Mouse (Mus musculus): ENCODE data around the gene Plch2. TPM values are rescaled to one million over a fixed set of nuclear protein-coding genes. Genes with fewer than 3 reads are reported as not detected.
A peak's percentile ranks its signal among the peaks of the same experiment; 100 is the strongest.

The Plch2 gene
- polyA plus RNA-seq, 1 experiment = 37.6 TPM

- peak; percentile 94 for DNase-seq (ENCODE audit: low read depth)
- TF ChIP-seq POLR2A (IDR thresholded peaks at IDR 0.05; ENCODE audit: borderline replicate concordance, extremely low read depth, insufficient read depth, insufficient read length, poor library complexity, severe bottlenecking) (no peak), CTCF (IDR thresholded peaks at IDR 0.05; ENCODE audit: borderline replicate concordance, extremely low read depth, insufficient read depth, insufficient read length) (no peak)
Observed at GRCm38 (mm10) chr4:154952461-154953241, 103.9 kb downstream of the Plch2 start.

DNA sequence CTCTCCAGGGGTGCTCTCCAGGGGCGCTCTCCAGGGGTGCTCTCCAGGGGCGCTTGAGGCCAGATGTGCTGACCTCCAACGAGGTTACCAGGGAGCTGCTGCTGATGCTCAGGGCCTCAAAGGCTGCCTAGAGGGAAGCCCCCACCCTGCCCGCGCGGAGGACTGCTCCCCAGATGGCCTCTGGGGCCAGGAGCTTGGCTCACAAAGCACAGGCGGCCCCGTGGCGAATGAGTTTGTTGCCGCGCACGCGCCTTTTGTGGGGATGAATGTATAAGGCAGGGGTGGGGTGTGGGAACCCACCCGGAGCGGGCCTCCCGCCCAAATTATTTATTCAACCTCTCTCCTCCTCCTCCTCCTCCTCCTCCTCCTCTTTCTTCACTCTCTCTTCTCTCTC, 107.0 kb downstream of the Plch2 start:
- TF ChIP-seq CTCF (IDR thresholded peaks at IDR 0.05; ENCODE audit: borderline replicate concordance, extremely low read depth, insufficient read depth, insufficient read length) (no peak), POLR2A (IDR thresholded peaks at IDR 0.05; ENCODE audit: borderline replicate concordance, extremely low read depth, insufficient read depth, insufficient read length, poor library complexity, severe bottlenecking) (no peak)
- DNase-seq (ENCODE audit: low read depth) = peak; percentile 93

GRCm38 (mm10) chr4:154948940-154949588, 107.5 kb downstream of the Plch2 start:
- DNase-seq (ENCODE audit: low read depth) = no peak

GRCm38 (mm10) chr4:154948066-154948939, 108.3 kb downstream of the Plch2 start:
- DNase-seq (ENCODE audit: low read depth) = peak; percentile 97
- TF ChIP-seq POLR2A (IDR thresholded peaks at IDR 0.05; ENCODE audit: borderline replicate concordance, extremely low read depth, insufficient read depth, insufficient read length, poor library complexity, severe bottlenecking) (no peak), CTCF (IDR thresholded peaks at IDR 0.05; ENCODE audit: borderline replicate concordance, extremely low read depth, insufficient read depth, insufficient read length) (no peak)

More at GRCm38 (mm10) chr4:154948940-154949588, 107.5 kb downstream of the Plch2 start:
- TF ChIP-seq POLR2A (IDR thresholded peaks at IDR 0.05; ENCODE audit: borderline replicate concordance, extremely low read depth, insufficient read depth, insufficient read length, poor library complexity, severe bottlenecking) (no peak), CTCF (IDR thresholded peaks at IDR 0.05; ENCODE audit: borderline replicate concordance, extremely low read depth, insufficient read depth, insufficient read length) (no peak)

DNA sequence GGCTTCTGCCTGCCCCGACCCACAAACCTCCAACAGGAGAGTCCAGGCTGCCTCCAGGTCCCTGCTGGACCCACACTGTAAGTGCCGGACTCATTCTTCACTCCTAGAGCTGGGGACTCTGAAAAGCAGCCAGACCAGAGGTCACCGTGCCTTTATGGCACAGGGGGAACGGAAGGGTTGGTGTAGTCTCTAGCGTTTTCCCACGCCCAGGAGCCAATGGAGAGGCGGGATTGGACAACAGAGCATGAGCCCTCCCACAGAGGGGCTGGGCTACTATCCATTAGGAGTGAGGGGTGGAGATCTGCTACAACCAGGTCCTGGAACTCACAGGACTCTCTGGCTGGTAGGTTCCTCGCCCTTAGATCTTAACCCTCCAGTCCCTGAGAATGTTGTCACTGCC, 110.3 kb downstream of the Plch2 start:
- TF ChIP-seq CTCF (IDR thresholded peaks at IDR 0.05; ENCODE audit: borderline replicate concordance, extremely low read depth, insufficient read depth, insufficient read length) = no peak
- peak; percentile 93 for DNase-seq (ENCODE audit: low read depth)

DNA sequence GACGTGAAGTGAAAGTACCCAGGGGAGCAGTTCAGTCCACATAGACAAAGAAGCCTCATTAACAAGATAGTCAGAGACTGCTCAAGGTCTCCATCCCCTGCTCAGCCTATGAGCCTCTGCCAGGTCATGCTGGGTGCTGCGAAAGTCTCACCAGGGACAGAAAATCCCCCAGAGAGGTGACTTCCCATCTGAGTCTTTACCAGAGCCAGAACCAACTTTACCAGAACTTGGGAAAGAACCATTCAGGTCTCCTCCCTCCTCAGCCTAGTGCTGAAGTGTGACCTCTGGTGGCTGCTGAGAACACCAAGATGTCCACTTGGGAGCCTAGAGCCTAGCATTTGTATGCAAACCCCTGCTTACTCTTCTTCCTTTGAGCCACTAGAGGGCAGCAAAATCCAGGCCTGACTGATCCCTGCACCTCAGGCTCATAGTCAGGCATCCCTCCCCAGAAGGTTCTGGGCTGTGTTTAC, 112.4 kb downstream of the Plch2 start:
- TF ChIP-seq CTCF (IDR thresholded peaks at IDR 0.05; ENCODE audit: borderline replicate concordance, extremely low read depth, insufficient read depth, insufficient read length) (peak; percentile 93), POLR2A (IDR thresholded peaks at IDR 0.05; ENCODE audit: borderline replicate concordance, extremely low read depth, insufficient read depth, insufficient read length, poor library complexity, severe bottlenecking) (no peak)
- DNase-seq (ENCODE audit: low read depth) = peak; percentile 96

GRCm38 (mm10) chr4:154943323-154944039, 113.1 kb downstream of the Plch2 start:
- TF ChIP-seq CTCF (IDR thresholded peaks at IDR 0.05; ENCODE audit: borderline replicate concordance, extremely low read depth, insufficient read depth, insufficient read length) (no peak), POLR2A (IDR thresholded peaks at IDR 0.05; ENCODE audit: borderline replicate concordance, extremely low read depth, insufficient read depth, insufficient read length, poor library complexity, severe bottlenecking) (no peak)
- no peak for DNase-seq (ENCODE audit: low read depth)

DNA sequence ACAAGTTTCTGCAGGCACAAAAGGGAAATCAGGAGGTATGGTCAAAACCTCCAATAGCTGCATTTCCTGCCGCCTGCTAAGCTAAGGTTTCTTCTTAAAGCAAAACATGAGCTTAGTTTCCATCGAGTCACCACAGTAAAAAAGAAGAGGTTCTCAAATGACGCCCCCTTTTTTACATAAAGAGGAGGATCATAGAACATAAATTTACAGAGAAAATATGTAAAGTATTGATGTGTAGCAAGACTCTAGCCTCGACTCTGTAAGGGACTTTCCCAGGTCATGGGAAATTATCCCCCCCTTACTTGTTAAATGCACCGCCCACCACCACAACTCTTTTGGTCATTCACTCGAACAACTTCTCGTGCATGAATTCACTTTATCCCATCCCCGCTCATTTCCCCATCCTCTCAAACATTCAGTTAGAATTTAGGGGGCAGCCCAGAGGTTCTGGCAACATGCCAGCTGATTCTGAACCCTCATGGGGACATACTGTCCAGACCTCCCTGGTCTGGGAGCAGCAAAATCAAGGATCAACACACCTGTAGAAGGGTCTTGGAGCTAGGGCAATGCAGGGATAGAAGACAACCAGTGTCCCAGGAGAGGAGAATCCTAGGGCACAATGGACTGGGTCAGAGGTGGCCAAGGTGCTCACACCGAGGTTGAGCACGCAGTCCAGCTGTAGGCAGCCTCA, 113.8 kb downstream of the Plch2 start:
- TF ChIP-seq POLR2A (IDR thresholded peaks at IDR 0.05; ENCODE audit: borderline replicate concordance, extremely low read depth, insufficient read depth, insufficient read length, poor library complexity, severe bottlenecking) = no peak
- TF ChIP-seq CTCF (IDR thresholded peaks at IDR 0.05; ENCODE audit: borderline replicate concordance, extremely low read depth, insufficient read depth, insufficient read length) = no peak
- no peak for DNase-seq (ENCODE audit: low read depth)

GRCm38 (mm10) chr4:154941831-154942230, 114.8 kb downstream of the Plch2 start:
- TF ChIP-seq CTCF (IDR thresholded peaks at IDR 0.05; ENCODE audit: borderline replicate concordance, extremely low read depth, insufficient read depth, insufficient read length) = no peak
- TF ChIP-seq POLR2A (IDR thresholded peaks at IDR 0.05; ENCODE audit: borderline replicate concordance, extremely low read depth, insufficient read depth, insufficient read length, poor library complexity, severe bottlenecking) = no peak
- no peak for DNase-seq (ENCODE audit: low read depth)

DNA sequence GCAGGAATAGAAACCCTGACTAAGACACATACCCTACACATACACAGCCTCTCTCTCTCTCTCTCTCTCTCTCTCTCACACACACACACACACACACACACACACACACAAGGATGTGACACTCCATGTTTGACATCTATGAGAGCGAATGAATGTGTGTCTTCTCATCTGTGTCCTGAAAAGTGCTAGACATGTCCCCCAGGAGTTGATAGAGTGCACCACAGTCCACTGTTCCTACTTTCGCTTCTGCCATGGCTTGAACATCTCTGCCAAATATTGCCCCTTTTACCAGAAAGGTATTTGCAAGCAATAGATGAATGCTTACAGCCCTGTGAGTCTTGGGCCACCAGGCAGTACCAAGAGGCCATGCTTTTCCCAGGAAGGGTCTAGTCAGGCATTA, 116.4 kb downstream of the Plch2 start:
- no peak for TF ChIP-seq CTCF (IDR thresholded peaks at IDR 0.05; ENCODE audit: borderline replicate concordance, extremely low read depth, insufficient read depth, insufficient read length)
- TF ChIP-seq POLR2A (IDR thresholded peaks at IDR 0.05; ENCODE audit: borderline replicate concordance, extremely low read depth, insufficient read depth, insufficient read length, poor library complexity, severe bottlenecking) = no peak
- DNase-seq (ENCODE audit: low read depth) = no peak

All from brain, embryonic 14.5 days (tissue).